In genomic region chr2:72478176-72478575, GRCm38 (mm10) we compare ENCODE assay signal across 10 mouse cellular contexts. TPM values are rescaled to one million over a fixed set of nuclear protein-coding genes. Genes with fewer than 3 reads are reported as not detected.
A peak's percentile ranks its signal among the peaks of the same experiment; 100 is the strongest.
DNase-seq lines count a peak whose midpoint lies in the region; ATAC-seq lines count a peak whose summit lies in the region.
"Had no signal": no experiment of that assay in that cellular context is flagged by ENCODE, and none has a peak within 500 bp of the region (broad histone marks: within the 10 kb centered on the region; RNA-seq: fewer than 3 reads in every experiment).

No protein-coding gene starts in this region.

- no peak for ATAC-seq in kidney, embryonic 15.5 days (replicated peaks; ENCODE audit: low FRiP score)
- ATAC-seq in embryonic facial prominence, embryonic 13.5 days (ENCODE audit: insufficient number of reproducible peaks, insufficient read depth, low FRiP score, low TSS enrichment, low read depth) = no peak
- no peak for ATAC-seq in intestine, embryonic 16.5 days
- no peak for ATAC-seq in neural tube, embryonic 14.5 days (ENCODE audit: low read depth)

- H3K27ac ChIP-seq in kidney, embryonic 15.5 days = no peak overlapping the region
- H3K27ac ChIP-seq in embryonic facial prominence, embryonic 13.5 days = no peak overlapping the region; the same call in 1 of the 2 replicates
- H3K27ac ChIP-seq in intestine, embryonic 16.5 days (ENCODE audit: low read length) = no peak overlapping the region
- H3K27ac ChIP-seq in neural tube, embryonic 14.5 days (ENCODE audit: low read depth, low read length) = no peak overlapping the region

- peak overlapping the region; percentile 79 for H3K4me3 ChIP-seq in kidney, embryonic 15.5 days (replicated peaks)
- H3K4me3 ChIP-seq in embryonic facial prominence, embryonic 13.5 days = peak overlapping the region; percentile 85
- H3K4me3 ChIP-seq in intestine, embryonic 16.5 days (ENCODE audit: low read length) = peak overlapping the region; percentile 90
- no peak overlapping the region for H3K4me3 ChIP-seq in neural tube, embryonic 14.5 days (ENCODE audit: low read depth, low read length)

- no peak overlapping the region for H3K9ac ChIP-seq in kidney, embryonic 15.5 days
- no peak overlapping the region for H3K9ac ChIP-seq in embryonic facial prominence, embryonic 13.5 days
- H3K9ac ChIP-seq in intestine, embryonic 16.5 days (ENCODE audit: low read depth, low read length) = peak overlapping the region; percentile 80; the same call in 1 of the 2 replicates
- no peak overlapping the region for H3K9ac ChIP-seq in neural tube, embryonic 14.5 days (replicated peaks; ENCODE audit: low read depth, low read length)

- peak overlapping the region; percentile 82 for H3K4me2 ChIP-seq in kidney, embryonic 15.5 days
- peak overlapping the region; percentile 76 for H3K4me2 ChIP-seq in embryonic facial prominence, embryonic 13.5 days
- H3K4me2 ChIP-seq in intestine, embryonic 16.5 days (ENCODE audit: low read depth, low read length) = peak overlapping the region; percentile 81
- peak overlapping the region; percentile 96; the same call in 1 of the 2 replicates for H3K4me2 ChIP-seq in neural tube, embryonic 14.5 days (ENCODE audit: low read depth, low read length)

- H3K36me3 ChIP-seq in kidney, embryonic 15.5 days = peaks cover 45% of the 10 kb centered on the region
- H3K36me3 ChIP-seq in embryonic facial prominence, embryonic 13.5 days = peaks cover 35% of the 10 kb centered on the region
- peaks cover 14% of the 10 kb centered on the region; the same call in 1 of the 2 replicates for H3K36me3 ChIP-seq in intestine, embryonic 16.5 days (ENCODE audit: control insufficient read depth, insufficient read depth, low read length)
- no peaks in the 10 kb centered on the region for H3K36me3 ChIP-seq in neural tube, embryonic 14.5 days (ENCODE audit: control insufficient read depth, insufficient read depth, low read length)

- H3K27me3 ChIP-seq in kidney, embryonic 15.5 days = 0 out of 2 replicates have a peak, but pooled peaks cover 3% of the 10 kb centered on the region
- H3K27me3 ChIP-seq in embryonic facial prominence, embryonic 13.5 days = 0 out of 2 replicates have a peak, but pooled peaks cover 5% of the 10 kb centered on the region
- H3K27me3 ChIP-seq in intestine, embryonic 16.5 days (replicated peaks; ENCODE audit: control insufficient read depth, insufficient read depth, low read length) = no peaks in the 10 kb centered on the region
- no peaks in the 10 kb centered on the region for H3K27me3 ChIP-seq in neural tube, embryonic 14.5 days (ENCODE audit: control insufficient read depth, insufficient read depth, low read length)

- H3K4me1 ChIP-seq in kidney, embryonic 15.5 days = peaks cover 47% of the 10 kb centered on the region
- H3K4me1 ChIP-seq in embryonic facial prominence, embryonic 13.5 days = peaks cover 32% of the 10 kb centered on the region
- peaks cover 29% of the 10 kb centered on the region for H3K4me1 ChIP-seq in intestine, embryonic 16.5 days (ENCODE audit: control insufficient read depth, insufficient read depth, low read length)
- H3K4me1 ChIP-seq in neural tube, embryonic 14.5 days (ENCODE audit: control insufficient read depth, insufficient read depth, low read length) = 0 out of 2 replicates have a peak, but pooled peaks cover 3% of the 10 kb centered on the region

- DNase-seq in kidney, postnatal 4 days = no peak
- no peak for DNase-seq in adrenal gland, postnatal 10 days
- no peak for DNase-seq in right cerebral cortex, postnatal 36 days (ENCODE audit: low spot score in 2 of 2)
- DNase-seq in thymus, adult 18-20 months = no peak
- DNase-seq: cerebellum, adult 11-12 months; lung, postnatal 4 days had no signal

- no peaks in the 10 kb centered on the region for H3K9me3 ChIP-seq in kidney, embryonic 15.5 days (replicated peaks)
- H3K9me3 ChIP-seq in embryonic facial prominence, embryonic 13.5 days = no peaks in the 10 kb centered on the region
- H3K9me3 ChIP-seq in intestine, embryonic 16.5 days (ENCODE audit: control insufficient read depth, low read length) = no peaks in the 10 kb centered on the region
- no peaks in the 10 kb centered on the region for H3K9me3 ChIP-seq in neural tube, embryonic 14.5 days (ENCODE audit: control insufficient read depth, low read length)

- 83% methylated on average over 4 of the region's 4 CpGs for WGBS in kidney, embryonic 15.5 days
- 88% methylated on average over 4 of the region's 4 CpGs for WGBS in embryonic facial prominence, embryonic 13.5 days
- 89% methylated on average over 4 of the region's 4 CpGs for WGBS in intestine, embryonic 16.5 days
- WGBS in neural tube, embryonic 14.5 days = 74% methylated on average over 4 of the region's 4 CpGs

RNA-seq across cellular contexts. Expression of gene Cdca7, which starts 2.2 kb away (rescaled TPM):
- polyA plus RNA-seq in kidney, embryonic 15.5 days (2015; fragmentation: Nextera tagmentation; extraction: Ambion mirVana) = 158 and 167 TPM in 2 replicates
- 159 and 162 TPM in 2 replicates for polyA plus RNA-seq in embryonic facial prominence, embryonic 13.5 days (2015; fragmentation: Nextera tagmentation; extraction: Ambion mirVana)
- 94.9 and 111 TPM in 2 replicates for polyA plus RNA-seq in intestine, embryonic 16.5 days (2015; fragmentation: Nextera tagmentation; extraction: Ambion mirVana)
- 12.8 and 15.5 TPM in 2 replicates for polyA plus RNA-seq in neural tube, embryonic 14.5 days (2014; fragmentation: Nextera tagmentation; extraction: Ambion mirVana)
- 10 to 100 TPM in 1 of 2 experiments, 1 to 10 TPM in 1; 9.5 to 14.5 TPM for total RNA-seq in adrenal gland, postnatal 10 days (2021)
